Mouse (Mus musculus): ENCODE results near the gene Phkg2.

DNA sequence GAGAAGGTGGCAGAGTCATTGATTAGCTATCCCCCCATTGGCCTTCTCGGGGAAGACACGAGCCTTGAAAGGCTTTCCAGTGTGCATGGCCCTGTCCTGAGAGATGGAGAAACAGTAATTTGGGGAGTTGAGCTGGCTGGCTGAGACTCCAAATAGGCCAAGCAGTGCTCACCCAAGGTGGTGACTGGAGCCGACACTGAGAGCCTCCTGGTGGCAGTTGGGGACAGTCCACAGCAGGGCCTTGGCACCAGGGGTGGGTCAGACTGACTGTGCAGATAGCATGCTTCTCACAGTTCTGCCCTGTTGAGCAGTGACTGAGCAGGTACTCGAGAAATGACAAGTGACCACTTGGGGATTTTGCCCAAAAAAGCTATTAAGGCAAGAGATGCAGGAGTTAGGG lies 28.6 kb downstream of the Phkg2 start:
- TF ChIP-seq CTCF (IDR thresholded peaks at IDR 0.05; ENCODE audit: control insufficient read depth, insufficient read depth, insufficient replicate concordance, low read depth, low read length) (no peak), POLR2A (IDR thresholded peaks at IDR 0.05; ENCODE audit: control insufficient read depth, low read depth, low read length) (no peak)

All from testis, adult 2 months (tissue).